Mouse (Mus musculus): ENCODE results near the gene Metrn.

- TF ChIP-seq CTCF (IDR thresholded peaks at IDR 0.05; ENCODE audit: low read depth) (no peak), EP300 (IDR thresholded peaks at IDR 0.05; ENCODE audit: low read depth) (no peak)
These were observed 34.0 kb upstream of the Metrn start for GRCm38 (mm10) chr17:25830806-25831431.
